Mouse (Mus musculus) CD4-positive helper T cell, adult 2 months (primary cell): ENCODE measurements around the gene Pkp2.

Experiments used
- DNase-seq: peaks from one replicate; pipeline ENCODE4 v3.0.0-alpha.2; 2012; ENCODE audit warnings: low read depth, missing footprints, low spot score

Gene Pkp2

GRCm38 (mm10) chr16:16260882-16261281, 47.8 kb downstream of the Pkp2 start:
- no peak for DNase-seq

GRCm38 (mm10) chr16:16261481-16261880, 48.4 kb downstream of the Pkp2 start:
- no peak for DNase-seq

DNA sequence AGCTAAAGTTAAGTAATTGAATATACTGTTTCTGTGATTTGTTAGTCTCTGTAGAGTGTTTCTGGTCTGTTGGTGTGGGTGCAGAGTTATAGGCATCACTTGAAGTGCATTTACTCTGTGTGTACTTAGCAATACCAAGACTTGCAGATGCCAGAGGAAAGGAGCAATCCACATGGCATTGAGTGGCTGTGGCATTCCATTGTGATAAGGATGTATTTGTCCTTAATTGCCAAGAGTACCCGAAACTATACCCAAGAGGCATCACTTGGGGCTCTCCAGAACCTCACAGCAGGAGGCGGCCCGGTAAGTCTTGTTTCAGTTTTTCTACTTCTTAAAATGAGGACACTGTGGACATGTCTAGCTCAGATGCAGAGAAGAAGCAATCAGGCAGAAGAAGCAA, 49.3 kb downstream of the Pkp2 start:
- DNase-seq = no peak

GRCm38 (mm10) chr16:16272978-16273377, 59.9 kb downstream of the Pkp2 start:
- DNase-seq = no peak

DNA sequence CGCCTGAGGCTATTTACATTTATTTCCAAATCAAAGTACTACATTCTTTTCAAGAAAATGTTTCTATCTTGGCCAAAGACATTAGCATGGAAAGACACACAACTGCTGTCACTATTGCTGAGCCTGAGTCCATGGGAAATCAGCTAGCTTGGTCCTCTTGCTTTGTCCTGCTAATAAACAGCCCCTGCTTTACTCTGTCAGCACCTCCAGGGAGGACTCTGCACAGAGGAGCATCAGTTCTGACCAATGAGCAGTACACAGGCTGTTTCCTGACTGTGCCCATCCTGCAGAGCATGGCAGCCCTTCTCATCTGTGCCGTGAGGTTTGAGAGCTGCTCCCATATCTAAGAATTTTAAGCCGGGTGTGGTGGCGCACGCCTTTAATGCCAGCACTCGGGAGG, 60.6 kb downstream of the Pkp2 start:
- no peak for DNase-seq

DNA sequence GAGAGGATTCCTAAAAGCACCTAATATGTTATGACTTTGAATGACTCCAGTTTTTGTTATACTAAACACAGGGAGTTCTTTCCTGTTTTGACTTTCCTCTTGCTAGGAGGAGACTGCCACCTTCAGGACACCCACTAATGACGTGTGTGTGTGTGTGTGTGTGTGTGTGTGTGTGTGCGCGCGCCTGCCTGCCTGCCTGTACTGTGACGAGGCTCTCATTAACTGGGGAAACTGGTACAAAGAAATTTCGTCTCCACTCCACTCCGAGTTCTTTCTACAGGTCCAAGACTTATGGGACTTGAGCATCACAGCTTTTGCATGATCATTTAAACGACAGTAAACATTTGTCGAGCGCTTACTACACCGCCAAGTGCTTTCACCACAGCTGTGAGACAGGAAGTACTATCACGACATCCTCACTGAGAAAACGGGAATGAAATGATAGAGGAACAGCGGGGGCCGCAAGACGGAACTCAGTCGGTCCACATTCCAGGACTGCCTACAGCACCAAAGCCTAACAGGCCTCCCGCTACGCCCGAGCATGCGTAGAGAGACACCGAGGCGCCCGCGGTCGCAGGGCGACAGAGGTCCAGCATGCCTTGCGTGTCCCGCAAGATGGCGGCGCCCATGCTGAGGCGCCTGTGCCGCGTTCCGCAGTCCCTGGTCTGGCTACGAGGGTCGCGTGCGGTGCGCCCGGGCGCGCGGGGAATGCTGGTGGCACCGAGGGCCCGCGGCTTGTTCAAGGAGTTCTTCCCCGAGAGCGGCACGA, 89.4 kb downstream of the Pkp2 start, which contains the start of gene Yars2:
Gene Yars2, plus strand, starts transcription at position 597 of the 769 bp plus-strand sequence.
- DNase-seq = peak; percentile 94

DNA sequence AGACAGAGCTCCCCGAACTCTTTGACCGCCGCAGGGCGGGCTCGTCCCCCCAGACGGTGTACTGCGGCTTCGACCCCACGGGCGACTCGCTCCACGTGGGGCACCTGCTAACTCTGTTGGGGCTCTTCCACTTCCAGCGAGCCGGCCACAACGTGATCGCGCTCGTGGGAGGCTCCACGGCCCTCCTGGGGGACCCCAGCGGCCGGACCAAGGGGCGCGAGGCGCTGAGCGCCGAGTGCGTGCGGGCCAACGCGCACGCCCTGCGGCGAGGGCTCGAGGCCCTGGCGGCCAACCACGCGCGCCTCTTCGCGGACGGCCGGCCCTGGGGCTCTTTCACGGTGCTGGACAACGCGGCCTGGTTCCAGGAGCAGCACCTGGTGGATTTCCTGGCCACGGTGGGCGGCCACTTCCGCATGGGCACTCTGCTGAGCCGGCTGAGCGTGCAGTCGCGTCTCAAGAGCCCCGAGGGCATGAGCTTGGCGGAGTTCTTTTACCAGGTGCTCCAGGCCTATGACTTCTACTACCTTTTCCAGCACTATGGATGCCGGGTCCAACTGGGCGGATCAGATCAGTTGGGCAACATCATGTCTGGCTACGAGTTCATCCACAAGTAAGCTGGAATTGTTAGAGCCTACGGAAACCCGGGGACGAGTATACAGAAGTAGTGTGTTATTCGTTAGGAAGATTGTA, 90.2 kb downstream of the Pkp2 start:
- DNase-seq = peak; percentile 50

GRCm38 (mm10) chr16:16303888-16304287, 90.8 kb downstream of the Pkp2 start:
- peak; percentile 12 for DNase-seq

DNA sequence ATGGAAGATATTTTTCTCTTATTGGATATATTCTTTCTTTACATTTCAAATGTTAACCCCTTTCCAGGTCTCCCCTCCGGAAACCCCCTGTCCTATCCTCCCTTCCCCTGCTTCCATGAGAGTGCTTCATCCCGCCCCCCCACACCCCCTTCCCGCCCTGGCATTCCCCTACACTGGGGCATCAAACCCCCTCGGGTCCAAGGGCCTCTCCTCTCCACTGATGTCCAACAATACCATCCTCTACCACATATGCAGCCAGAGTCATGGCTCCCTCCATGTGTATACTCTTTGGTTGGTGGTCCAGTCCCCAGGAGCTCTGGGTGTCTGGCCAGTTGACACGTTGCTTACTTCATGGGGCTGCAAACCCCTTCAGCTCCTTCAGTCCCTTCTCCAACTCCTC, 98.2 kb downstream of the Pkp2 start:
- DNase-seq = no peak
